Mouse (Mus musculus) megakaryocyte, embryonic 14.5 days (primary cell): ENCODE results near the gene Ralgds.

Experiments used
- FLI1 ChIP-seq: IDR thresholded peaks from 2 replicates; pipeline ENCODE4 v1.6.1; 2012; ENCODE audit warnings: low read length, inconsistent platforms, mixed read lengths
- GATA1 ChIP-seq: IDR thresholded peaks from 3 replicates; pipeline ENCODE4 v1.6.1; 2012; ENCODE audit warnings: mixed read lengths, low read length, inconsistent platforms, borderline replicate concordance

- TF ChIP-seq GATA1: peak; percentile 79; the same call in 1 of the 3 replicates
- TF ChIP-seq FLI1: peak; percentile 79
Measured at GRCm38 (mm10) chr2:28598692-28599568, 86.0 kb downstream of the Ralgds start.
